Mouse (Mus musculus): ENCODE measurements at regions not wholly inside any gene's neighbourhood (a gene's known extent, or its start where the extent isn't known, plus 50 kb on each side); places are given as distances from the start of the nearest gene placed in this dataset.

DNA sequence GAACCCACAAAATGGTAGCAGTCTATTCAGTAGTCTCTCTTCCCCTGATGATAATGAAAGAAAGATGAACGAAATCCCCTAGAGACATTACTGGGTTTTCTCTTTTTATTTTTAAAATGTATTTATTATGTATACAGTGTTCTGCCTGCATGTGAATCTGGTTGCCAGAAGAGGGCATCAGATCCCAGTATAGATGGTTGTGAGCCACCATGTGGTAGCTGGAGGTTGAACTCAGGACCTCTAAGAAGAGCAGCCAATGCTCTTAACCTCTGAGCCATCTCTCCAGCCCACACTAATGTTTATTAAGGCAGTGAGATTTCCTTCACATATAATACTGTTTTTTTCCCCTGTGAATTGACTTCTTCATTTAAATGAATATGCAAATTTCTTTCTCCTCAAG is 155.4 kb upstream of the Zc3h12c start:
- DNase-seq (ENCODE audit: low read depth in 1 of 2, low spot score in 2 of 2), result no peak

DNA sequence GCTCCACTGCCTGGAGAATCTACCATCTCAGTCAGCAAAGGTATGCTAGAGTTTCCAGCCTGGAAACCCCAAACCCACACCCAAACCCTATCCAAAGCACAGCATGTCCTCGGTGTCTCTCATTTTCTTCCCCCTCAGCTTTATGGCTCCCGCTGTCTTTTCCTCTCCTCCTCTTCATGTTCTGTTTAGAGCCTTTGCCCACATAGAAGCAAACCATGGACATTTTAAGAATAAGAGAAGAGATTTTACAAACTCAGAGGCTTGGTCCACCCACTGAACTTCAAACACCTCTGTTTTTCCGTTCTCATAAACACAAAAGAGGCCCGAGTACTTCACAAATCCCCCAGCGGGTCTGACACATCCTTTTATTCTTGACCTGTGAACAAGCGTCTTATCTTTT is 154.9 kb upstream of the Zc3h12c start:
- DNase-seq (ENCODE audit: low read depth in 1 of 2, low spot score in 2 of 2), result no peak

DNA sequence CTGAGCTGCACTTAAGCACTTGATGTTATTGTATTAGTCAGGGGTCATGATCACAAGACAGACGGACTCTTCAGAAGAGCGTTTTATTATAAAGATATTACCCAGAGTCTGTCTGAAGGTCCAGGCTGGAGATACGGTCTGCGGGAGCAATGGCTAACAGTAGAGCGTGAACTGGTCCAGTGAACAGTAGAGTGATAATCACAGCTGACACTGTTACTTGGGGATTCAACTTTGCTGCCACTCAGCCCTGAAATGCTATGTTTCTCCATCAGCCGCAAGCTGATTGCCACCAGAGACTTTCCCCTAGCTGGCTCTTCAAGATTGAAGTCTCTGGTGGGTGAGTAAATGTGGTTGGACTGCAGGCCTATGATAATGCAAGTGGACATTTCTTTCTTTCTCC is 133.1 kb upstream of the Zc3h12c start:
- DNase-seq (ENCODE audit: low read depth in 1 of 2, low spot score in 2 of 2), result no peak

DNA sequence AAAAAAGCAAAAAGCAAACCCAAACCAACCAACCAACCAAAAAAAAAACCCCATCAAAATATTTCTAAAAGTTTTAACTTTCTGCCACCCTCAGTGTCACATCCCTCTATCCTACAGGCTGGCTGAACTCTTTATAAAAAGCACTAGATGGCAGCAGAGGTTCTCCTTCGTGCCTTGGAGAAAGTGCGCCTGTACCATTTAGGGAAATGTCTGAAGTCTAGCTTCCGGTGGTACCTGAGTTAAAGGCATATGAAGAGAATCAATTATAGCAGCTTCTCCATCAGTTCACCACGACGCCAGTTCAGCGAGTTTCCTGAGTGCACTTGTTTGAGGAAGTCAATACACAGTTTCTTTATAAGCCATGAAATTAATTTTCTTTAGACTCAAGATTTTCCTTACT is 130.0 kb upstream of the Zc3h12c start:
- DNase-seq (ENCODE audit: low read depth in 1 of 2, low spot score in 2 of 2), result no peak

DNA sequence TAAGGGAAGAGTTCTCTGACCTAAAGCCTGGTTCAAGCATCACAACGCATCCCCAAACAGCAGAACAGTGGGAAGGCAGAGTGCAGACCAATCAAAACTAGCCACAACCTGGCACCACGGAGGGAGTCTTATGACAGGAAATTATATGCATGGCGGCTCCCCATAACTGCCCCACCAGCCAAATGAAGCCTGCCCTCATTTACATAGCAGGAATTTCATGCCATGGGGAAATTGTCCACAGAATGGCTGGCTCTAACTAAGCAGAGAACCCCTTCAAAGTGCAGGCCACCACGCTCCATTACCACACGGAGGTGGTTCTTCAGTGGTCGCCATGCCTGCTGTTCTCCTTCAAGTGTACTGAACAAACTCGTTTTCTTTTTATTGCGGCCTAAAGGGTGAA is 126.3 kb upstream of the Zc3h12c start:
- no peak for DNase-seq (ENCODE audit: low read depth in 1 of 2, low spot score in 2 of 2)

DNA sequence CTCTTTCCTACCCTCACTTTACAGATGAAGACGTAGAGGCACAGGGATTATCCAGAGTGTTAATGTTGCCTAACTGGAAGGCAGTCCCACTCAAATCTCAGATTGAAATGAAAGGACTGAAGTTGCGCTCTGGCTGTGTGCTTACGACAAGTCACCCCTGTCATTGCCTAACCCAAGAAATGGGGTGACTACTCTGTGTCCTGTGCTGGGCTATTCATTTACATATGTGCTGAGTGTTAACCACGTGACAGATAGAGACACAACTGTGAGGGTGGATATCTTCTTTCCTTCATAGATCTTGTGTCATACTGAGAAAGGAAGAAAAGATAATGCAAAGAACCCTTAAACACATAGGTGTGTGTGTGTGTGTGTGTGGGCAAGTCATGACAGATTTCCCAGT is 120.7 kb upstream of the Zc3h12c start:
- peak in 1 of 2 experiments; percentile 4 for DNase-seq (ENCODE audit: low read depth in 1 of 2, low spot score in 2 of 2)

DNA sequence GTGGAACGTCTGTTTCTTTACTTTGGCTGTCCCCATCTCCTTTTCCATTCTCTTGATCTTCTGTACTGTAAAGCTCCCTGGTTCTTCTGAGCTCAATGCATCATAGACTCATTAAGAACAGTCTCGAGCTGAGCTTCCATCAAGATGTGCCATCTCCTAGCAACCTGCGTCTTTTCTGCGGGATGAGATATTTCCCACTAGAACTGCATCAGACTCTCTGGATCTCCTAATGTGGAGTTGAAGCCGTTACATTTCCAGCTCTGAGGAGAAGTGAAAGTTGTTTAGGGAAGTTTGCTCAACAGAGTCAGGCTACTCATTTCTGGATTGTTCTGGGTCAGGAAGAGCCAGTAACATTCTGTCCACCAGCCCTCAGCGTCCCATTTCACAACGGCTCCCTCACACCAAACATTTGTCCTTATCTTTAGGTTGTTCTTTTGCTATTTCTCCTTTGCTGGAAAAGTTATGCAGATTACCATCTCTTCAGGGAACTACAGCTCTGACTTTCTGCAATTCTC is 119.4 kb upstream of the Zc3h12c start:
- peak; percentile 32 to 41 for DNase-seq (ENCODE audit: low read depth in 1 of 2, low spot score in 2 of 2)

DNA sequence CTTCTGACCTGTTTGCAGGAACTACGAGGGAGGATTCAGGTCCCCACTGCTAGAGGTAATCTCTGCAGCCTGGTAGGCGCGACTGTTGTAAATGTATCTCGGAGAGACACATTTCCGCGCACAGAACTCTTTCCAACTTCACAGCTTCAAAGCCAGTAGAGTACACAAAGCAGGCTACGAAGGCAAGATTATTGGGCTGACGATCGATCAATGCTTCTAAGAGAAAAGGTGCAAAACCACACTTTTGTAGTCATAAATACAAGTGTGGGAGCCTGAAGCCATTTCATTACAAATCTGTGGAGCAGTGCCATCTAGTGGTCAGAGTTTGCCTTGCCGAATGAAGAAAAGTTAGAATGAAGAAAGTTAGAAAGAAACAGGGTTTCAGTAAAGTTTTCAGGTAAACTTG is 118.9 kb upstream of the Zc3h12c start:
- peak; percentile 29 to 49 for DNase-seq (ENCODE audit: low read depth in 1 of 2, low spot score in 2 of 2)

DNA sequence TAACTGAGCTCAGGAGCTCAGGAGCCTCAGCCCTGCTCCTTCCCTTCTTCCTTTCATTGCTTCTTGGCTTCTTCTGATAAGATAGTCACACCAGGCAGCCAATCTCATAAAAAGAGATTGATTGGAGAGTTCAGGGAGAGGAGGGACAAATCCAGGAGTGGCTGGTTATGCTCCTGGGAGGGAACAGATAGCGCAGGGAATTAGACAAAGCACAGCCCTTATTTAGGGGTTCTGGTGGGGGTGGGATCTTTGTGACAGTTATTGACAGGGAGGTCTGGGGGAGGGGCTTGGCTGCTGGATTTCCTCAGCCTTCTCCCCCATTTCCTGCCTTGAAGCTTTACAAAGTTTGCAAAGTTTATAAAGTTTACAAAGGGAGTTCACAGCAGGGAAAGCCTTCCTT is 117.7 kb upstream of the Zc3h12c start:
- no peak for DNase-seq (ENCODE audit: low read depth in 1 of 2, low spot score in 2 of 2)

DNA sequence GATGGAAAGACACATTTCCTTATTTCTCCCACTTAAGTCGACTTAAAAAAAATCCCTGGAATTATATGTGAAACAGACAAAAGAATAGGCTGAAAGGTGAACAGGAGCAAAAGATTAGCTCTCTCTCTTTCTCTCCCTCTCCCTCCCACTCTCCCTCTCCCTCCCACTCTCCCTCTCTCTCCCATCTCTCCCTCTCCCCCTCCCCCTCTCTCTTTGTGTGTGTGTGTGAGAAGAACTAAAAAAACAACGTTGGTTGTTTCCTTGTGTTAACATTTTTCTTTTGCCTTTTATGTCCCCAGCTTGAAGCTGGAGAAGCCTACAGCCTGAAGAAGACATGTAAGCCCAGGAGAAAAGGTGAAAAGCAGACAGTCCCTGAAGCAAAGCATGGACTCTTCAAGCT is 115.2 kb upstream of the Zc3h12c start:
- DNase-seq (ENCODE audit: low read depth in 1 of 2, low spot score in 2 of 2), result no peak

DNA sequence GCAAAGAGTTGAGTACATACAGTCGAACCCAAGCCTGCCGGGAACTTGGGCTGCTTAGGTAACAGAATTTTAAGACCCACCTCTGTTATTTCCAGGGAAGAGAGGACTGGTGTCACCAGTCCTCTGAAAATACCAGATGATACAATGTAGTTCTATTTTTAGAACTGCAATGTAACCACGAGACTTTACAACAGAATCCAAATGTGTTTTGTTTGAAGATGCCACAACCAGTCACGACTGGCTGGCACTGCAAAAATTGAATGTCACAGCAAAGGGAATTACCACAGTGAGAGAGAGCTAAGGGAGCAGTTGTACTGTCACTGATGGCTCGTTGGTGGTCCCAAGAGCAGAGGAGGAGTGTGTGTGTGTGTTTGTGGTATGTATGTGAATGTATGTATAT is 112.6 kb upstream of the Zc3h12c start:
- no peak for DNase-seq (ENCODE audit: low read depth in 1 of 2, low spot score in 2 of 2)

DNA sequence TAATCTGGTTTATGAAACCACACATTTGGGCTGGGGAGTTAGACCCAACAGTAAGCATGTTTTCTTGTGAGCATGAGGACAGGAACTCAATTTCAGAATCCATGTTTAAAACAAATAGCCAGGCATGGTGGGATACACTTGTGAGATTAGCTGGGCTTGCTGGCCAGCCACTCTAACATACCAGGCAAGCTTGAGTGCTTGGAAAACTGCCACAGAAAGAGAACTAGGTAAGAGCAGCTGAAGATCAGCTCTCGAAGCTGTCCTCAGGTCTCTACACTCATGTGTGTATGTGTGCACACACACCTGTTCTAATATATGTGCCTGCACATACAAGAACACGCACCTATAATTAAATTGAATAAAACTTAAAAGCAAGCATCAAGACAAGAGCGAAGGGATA is 112.2 kb upstream of the Zc3h12c start:
- DNase-seq (ENCODE audit: low read depth in 1 of 2, low spot score in 2 of 2), result no peak

DNA sequence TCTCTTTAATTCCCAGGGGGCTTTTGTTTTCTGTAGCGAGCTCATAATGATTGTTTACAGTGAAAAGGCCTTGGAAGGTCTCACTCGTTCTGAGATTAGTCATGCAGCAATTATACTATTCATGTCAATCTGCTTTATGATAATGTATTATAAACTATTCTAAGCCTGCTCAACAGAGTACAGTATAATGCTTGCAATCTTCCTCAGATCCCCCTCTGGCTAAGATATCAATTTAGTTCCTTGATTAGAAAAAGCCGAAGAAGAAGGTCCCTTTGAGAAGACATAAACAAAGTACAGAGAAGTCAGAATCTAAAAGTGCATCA is 110.3 kb upstream of the Zc3h12c start:
- no peak for DNase-seq (ENCODE audit: low read depth in 1 of 2, low spot score in 2 of 2)

DNA sequence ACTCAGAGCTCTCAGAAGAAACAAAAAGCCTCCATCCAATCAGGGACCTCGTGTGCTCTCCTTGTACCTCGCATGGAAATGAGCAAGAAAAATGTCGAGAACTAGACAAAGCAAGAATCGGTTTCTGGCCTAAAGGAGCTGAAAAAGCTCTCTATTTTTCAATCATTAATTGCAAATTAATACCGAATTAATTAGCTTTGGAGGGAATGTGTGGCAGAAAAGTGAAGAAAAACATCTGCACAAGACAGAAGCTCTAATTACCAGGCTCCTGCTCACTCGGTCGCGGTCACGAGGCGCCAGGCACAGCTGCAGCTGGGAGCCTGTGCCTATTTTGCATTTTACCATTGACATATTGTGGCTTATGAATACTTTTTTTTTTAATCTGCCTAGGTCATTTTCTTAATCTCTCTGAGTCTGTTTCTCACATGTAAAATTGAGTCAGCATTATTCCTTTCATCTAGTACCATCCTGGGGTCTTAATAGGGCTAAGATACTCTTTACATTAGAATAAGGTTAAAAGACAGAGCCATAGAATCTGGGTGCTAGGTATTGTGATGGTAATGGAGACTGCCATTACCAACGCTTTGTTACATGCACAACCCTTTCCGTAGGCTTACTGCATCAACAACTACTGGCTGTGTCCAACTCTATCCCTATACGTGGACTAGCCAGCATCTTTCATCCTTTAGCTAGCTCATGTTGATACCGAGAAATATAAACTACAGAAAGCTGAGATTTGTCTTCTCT is 109.8 kb upstream of the Zc3h12c start:
- no peak for DNase-seq (ENCODE audit: low read depth in 1 of 2, low spot score in 2 of 2)

DNA sequence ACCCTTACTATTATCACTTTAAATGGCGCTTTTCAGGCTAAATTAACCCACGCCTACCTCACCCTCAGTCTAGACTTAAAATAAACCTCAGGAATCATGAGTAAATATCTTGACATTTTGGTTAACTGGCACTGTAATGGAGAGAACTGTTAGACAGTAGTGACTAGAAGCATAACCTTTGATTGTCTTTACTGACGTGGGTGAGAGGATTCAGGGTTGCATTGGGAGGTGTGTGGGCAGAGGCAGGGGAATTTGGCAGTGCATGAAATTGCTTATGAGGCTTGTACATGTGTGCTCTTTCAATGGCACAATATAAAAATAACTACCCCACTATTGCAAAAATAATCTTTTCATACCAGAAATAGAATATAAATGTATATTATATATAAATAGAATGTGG is 105.6 kb upstream of the Zc3h12c start:
- no peak for DNase-seq (ENCODE audit: low read depth in 1 of 2, low spot score in 2 of 2)

DNA sequence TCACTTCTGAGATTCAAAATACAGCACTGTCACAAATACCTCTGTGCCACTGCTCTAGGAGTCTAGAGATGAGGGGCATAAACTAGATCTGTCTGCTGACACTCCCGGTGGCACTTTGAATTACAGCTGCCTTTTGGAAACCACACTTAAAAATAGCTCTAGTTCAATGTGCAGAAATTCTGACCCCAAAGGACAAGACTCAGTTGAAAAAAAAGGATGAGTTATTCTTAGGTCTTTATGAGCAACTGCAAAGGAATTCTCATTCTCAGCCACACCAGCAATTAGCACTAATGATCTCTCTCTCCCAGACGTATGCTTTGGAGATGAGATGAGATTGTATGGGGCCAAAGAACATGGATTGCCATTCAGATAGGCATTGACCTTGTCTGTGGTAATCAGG is 104.3 kb upstream of the Zc3h12c start:
- DNase-seq (ENCODE audit: low read depth in 1 of 2, low spot score in 2 of 2), result no peak

DNA sequence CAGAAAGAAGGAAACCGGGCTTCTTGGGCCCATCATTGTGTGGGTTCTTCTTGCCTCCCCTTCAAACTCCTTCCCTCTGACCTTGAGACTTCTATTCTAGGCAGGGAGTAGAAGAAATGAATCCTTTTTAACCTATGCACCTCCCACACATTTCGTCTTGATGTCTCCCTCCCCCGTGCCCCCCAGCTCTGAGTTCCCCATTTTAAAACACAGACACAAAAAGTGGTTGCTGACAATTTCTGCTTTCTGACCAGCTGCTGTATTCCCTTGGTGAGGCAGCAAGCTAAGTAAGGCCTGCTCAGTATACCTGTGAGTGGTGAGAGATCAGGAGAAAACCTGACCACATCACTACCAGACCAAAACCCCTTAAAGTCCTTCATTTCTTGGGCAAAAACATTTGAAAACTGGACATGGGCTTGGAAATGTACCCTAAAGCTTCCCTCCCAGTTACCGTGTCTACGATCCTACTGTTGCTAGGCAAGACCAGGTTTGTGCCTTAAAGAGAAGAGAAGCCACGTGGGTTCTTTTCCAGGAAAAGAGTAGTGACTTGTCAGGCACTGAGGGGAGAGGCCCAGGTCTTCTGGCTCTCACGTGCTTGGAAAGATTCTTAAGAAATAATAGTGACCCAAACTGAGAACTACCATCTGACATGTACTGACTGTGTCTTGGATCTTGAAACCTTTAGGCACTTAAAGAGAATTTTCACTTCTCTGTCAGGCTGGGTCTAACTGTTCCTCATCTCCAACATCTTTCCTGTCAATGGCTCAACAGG is 103.2 kb upstream of the Zc3h12c start:
- DNase-seq (ENCODE audit: low read depth in 1 of 2, low spot score in 2 of 2), result no peak

DNA sequence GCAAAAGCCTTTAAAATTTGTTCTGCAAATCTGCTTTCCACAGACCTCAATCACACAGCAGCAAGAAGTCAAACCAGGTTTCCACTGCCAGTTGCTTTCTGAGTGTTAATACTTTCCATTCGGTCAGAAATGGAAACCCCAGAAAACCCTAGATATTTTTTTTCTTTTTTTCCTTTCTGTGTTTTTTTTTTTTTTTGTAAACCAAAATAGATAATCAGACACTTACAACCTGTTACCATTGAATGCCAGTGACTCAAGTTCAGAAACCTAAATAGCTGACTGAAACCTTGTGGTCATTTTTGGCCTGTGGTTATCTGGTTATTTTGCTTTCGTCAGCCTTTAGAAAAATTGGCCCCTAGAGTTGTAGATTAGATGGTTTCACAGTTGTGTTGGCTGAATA is 93.2 kb upstream of the Zc3h12c start:
- no peak for DNase-seq (ENCODE audit: low read depth in 1 of 2, low spot score in 2 of 2)

DNA sequence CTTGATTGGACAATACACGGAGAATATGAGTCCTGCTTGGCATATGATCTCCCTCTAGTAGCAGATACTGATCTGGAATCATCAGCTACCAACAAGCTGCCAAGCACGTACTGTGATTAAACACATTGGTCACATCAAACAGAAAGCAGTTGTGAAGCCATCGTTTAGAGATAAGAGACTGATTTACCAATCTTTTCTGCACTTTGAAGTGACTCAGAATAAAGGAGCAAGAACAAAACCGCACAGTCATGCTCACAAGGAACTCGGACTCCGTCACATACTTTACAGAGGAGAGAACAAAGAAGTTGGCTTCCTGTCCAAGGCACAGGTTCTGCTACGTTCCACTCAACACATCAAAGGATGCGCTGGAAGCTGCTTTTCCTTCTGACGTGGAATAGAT is 91.1 kb upstream of the Zc3h12c start:
- DNase-seq (ENCODE audit: low read depth in 1 of 2, low spot score in 2 of 2), result no peak

DNA sequence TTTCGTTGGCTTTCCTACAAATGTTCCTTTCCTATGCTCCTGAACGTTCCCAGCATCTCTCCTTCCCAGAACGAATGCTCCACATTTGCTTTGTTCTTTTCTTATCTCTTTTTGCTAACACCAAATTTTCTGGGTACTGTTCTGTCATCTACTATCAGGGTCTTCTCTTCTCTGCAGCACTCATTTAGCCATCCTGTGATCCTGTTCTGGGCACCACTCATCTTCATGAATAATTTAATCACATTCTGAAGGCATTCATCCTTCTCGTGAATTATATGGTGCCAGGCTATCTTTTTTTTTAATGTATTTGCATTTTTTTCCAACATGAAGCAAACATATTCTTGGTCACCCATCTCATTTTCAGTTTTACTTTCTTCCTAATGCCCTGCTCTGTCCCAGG is 87.3 kb upstream of the Zc3h12c start:
- no peak for DNase-seq (ENCODE audit: low read depth in 1 of 2, low spot score in 2 of 2)

DNA sequence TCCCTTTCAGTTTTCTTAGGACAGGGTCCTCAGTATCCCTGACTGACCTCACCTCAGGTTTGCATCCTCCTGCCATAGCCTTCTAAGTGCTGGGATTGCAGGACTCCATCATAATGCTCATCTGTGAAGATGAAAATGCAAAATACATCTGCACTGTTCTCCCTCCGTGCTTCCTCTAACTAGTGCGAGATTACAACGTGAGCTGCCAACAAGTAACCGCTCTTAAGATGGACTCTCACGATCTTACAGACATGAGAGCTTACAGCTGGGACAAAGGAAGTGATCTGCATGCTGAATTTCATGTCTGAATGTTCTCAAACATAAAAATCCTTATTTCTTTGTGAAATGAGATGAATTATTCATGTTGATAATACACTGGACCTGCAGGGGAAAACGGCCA is 86.1 kb upstream of the Zc3h12c start:
- DNase-seq (ENCODE audit: low read depth in 1 of 2, low spot score in 2 of 2), result no peak

DNA sequence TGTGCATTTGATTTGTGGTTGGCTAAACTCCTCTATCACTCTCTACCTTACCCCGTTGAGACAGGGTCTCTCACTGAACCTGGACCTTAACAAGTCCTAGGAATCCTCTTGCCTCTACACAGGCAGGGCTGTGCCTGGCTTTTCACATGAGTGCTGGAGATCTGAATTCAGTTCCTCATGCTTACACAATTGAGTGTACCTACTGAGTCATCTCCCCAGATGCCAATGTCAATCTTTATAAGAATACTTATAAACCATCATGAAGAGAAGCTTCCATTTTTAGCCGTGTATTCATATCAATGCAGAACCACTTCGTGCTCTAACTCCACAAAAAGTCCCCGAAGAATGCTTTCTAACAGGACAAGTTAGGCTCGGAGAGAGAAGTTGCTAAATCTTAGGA is 83.1 kb upstream of the Zc3h12c start:
- no peak for DNase-seq (ENCODE audit: low read depth in 1 of 2, low spot score in 2 of 2)

DNA sequence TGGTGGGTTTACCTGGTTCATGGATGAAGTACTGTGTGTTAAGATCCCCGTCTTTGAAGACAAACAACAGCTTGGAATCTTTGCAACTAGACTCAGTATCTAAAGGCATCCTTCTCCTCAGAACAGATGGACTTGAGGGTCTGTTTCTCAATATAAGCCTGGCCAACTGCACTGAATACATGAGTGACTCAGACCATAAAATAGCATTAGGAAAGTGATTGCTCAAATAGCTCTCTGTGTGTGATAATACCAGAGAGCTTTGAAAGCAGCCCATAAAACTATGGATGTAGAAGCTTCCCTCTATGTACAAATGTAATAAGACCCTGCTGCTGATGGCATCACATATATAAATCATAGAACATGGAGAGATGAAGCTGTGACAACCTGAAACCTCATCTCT is 78.3 kb upstream of the Zc3h12c start:
- DNase-seq (ENCODE audit: low read depth in 1 of 2, low spot score in 2 of 2), result no peak

Measured in monocyte, adult 2 months (primary cell).